Mouse (Mus musculus): ENCODE results near the gene Fam25c. TPM values are rescaled to one million over a fixed set of nuclear protein-coding genes. Genes with fewer than 3 reads are reported as not detected.

Fam25c gene
- polyA plus RNA-seq, 1 experiment from 2014 or later = not detected

DNA sequence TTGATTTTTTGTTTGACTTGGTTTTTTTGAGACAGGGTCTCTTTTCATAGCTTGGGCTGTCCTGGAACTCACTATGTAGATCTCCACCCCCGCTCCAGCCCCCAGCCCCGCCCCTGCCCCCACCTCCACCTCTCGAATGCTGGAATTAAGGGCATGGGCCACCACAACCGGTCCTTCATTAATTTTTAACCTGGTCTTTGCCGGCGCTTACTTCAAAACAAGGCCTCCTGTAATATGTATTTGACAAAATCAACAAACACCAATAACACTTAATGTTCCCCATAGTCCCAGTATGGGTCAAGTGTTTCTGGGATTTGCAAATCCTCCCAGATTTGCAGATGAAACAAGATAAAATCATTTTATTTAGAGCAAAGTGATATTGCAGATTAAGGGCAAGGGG, 5.0 kb upstream of the Fam25c start:
- H3K9ac ChIP-seq (ENCODE audit: low read length) = no peak overlapping the region
- 48% methylated on average over 6 of the region's 6 CpGs for WGBS
- H3K4me3 ChIP-seq (ENCODE audit: low read depth, low read length) = no peak overlapping the region
- no peaks in the 10 kb centered on the region for H3K36me3 ChIP-seq (ENCODE audit: control insufficient read depth, insufficient read depth, low read length)
- no peak overlapping the region for H3K4me2 ChIP-seq
- H3K9me3 ChIP-seq (ENCODE audit: control insufficient read depth, low read length) = no peaks in the 10 kb centered on the region
- no peaks in the 10 kb centered on the region; the same call in 1 of the 2 replicates for H3K27me3 ChIP-seq (ENCODE audit: control insufficient read depth, insufficient read depth, low read length)
- DNase-seq (ENCODE audit: low spot score, missing footprints) (no peak), ATAC-seq (ENCODE audit: low FRiP score) (no peak)
- H3K27ac ChIP-seq (ENCODE audit: low read depth, low read length) = no peak overlapping the region
- no peaks in the 10 kb centered on the region for H3K4me1 ChIP-seq (ENCODE audit: control insufficient read depth, insufficient read depth, low read length)

DNA sequence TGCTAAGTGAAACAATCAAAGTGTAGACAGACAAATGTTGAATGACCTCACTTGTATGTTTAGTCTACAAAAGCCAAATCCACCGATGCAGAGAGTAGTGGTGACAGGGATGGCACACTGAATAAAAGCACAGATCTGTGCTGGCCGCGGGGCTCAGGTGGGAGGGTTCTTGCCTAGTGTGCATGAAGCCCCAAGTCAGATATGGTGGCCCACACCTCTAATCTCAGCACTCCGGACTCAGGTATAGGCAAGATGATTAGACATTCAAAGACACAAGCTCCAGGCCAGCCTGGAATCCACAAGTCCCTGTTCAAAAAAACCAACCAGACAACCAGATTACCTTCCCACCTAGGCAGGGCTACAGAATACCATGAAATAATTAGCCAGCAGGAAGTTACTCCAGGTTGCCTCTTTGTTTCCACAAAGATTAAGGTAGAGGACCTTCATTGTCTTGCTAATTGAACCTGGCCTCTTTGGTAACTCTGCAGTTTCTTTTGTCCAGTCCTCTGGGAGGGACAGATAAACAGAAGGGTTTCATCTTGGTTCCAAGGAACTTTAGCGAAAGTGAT, 4.5 kb upstream of the Fam25c start:
- Histone ChIP-seq H3K36me3 (ENCODE audit: control insufficient read depth, insufficient read depth, low read length) (no peaks in the 10 kb centered on the region), H3K27ac (ENCODE audit: low read depth, low read length) (no peak overlapping the region), H3K4me2 (no peak overlapping the region), H3K9ac (ENCODE audit: low read length) (no peak overlapping the region), H3K4me3 (ENCODE audit: low read depth, low read length) (no peak overlapping the region), H3K9me3 (ENCODE audit: control insufficient read depth, low read length) (no peaks in the 10 kb centered on the region), H3K27me3 (ENCODE audit: control insufficient read depth, insufficient read depth, low read length) (no peaks in the 10 kb centered on the region; the same call in 1 of the 2 replicates), H3K4me1 (ENCODE audit: control insufficient read depth, insufficient read depth, low read length) (no peaks in the 10 kb centered on the region)
- DNase-seq (ENCODE audit: low spot score, missing footprints) (no peak), ATAC-seq (ENCODE audit: low FRiP score) (no peak)
- WGBS = 36% methylated on average over 5 of the region's 5 CpGs

DNA sequence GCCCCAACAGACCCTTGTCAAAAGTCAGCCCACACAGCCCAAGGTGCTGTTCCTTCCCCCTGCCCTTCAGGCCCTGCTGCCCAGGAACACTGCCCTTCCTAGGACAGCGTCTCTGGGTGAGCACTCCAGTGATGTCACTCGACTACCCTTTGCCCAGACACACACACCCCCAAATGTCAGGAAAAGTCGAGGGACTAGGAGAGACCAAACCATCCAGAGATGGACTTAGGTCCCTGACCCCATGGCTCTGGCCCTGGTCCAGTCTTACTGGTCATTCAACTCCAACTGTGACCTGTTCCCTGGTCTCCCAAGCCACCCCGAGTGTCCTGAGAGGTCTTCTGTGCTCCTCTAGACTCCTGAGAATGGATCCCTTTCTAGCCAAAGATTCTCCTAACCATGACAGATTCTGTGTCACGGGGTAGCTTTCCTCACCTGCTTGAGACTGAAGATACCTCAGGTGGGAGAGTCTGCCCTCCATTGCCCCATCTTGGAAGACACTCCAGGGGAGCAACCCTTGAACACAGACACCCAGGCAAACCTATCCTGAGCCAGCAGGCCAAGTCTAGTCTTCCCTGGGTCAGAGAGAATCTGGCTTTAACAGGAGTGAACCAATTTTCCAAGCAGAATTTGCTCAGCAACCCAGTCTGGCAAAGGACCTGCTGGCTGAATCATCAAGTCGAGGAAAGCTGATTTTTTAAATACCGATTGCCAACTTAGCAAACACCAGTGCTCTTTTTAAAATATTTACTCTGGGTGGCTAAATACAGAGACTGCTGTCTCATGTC, 2.6 kb upstream of the Fam25c start:
- WGBS = 87% methylated on average over 7 of the region's 7 CpGs
- Histone ChIP-seq H3K27ac (ENCODE audit: low read depth, low read length) (no peak overlapping the region), H3K36me3 (ENCODE audit: control insufficient read depth, insufficient read depth, low read length) (no peaks in the 10 kb centered on the region)

GRCm38 (mm10) chr14:34354456-34354855, 777 bp downstream of the Fam25c start:
- H3K36me3 ChIP-seq (ENCODE audit: control insufficient read depth, insufficient read depth, low read length) = no peaks in the 10 kb centered on the region
- H3K27me3 ChIP-seq (ENCODE audit: control insufficient read depth, insufficient read depth, low read length) = no peaks in the 10 kb centered on the region
- H3K4me1 ChIP-seq (ENCODE audit: control insufficient read depth, insufficient read depth, low read length) = no peaks in the 10 kb centered on the region
- H3K4me2 ChIP-seq = no peak overlapping the region
- ATAC-seq (ENCODE audit: low FRiP score) (no peak), DNase-seq (ENCODE audit: low spot score, missing footprints) (no peak)
- WGBS = 85% methylated on average over 4 of the region's 4 CpGs
- H3K27ac ChIP-seq (ENCODE audit: low read depth, low read length) = no peak overlapping the region
- H3K4me3 ChIP-seq (ENCODE audit: low read depth, low read length) = no peak overlapping the region
- no peak overlapping the region for H3K9ac ChIP-seq (ENCODE audit: low read length)
- H3K9me3 ChIP-seq (ENCODE audit: control insufficient read depth, low read length) = no peaks in the 10 kb centered on the region

More for the DNA sequence above, 2.6 kb upstream of the Fam25c start:
- no peaks in the 10 kb centered on the region for H3K4me1 ChIP-seq (ENCODE audit: control insufficient read depth, insufficient read depth, low read length)
- H3K27me3 ChIP-seq (ENCODE audit: control insufficient read depth, insufficient read depth, low read length) = no peaks in the 10 kb centered on the region; the same call in 1 of the 2 replicates
- H3K4me2 ChIP-seq = no peak overlapping the region
- no peaks in the 10 kb centered on the region for H3K9me3 ChIP-seq (ENCODE audit: control insufficient read depth, low read length)
- ATAC-seq (ENCODE audit: low FRiP score) (no peak), DNase-seq (ENCODE audit: low spot score, missing footprints) (no peak)
- H3K4me3 ChIP-seq (ENCODE audit: low read depth, low read length) = no peak overlapping the region
- no peak overlapping the region for H3K9ac ChIP-seq (ENCODE audit: low read length)

DNA sequence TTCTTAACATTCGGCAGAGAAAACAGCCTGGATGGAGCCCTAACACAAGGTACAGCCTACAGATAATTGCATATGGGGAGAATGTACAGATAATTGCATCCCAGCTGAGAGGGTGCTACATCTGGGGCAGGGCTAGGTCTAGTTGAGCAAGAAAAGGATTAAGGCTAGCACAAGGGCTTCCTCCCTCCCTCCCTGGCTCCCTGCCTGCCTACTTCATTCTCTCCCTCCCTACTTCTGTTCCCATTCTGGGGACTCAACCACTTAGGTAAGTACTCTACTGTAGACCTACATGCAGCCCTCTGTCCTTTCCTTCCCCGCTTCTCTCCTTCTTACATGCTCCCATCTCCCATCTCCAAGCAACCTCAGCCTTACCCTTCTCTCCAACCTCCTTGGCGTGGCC, 1.9 kb downstream of the Fam25c start:
- ATAC-seq (ENCODE audit: low FRiP score) = no peak
- Histone ChIP-seq H3K36me3 (ENCODE audit: control insufficient read depth, insufficient read depth, low read length) (no peaks in the 10 kb centered on the region), H3K27me3 (ENCODE audit: control insufficient read depth, insufficient read depth, low read length) (no peaks in the 10 kb centered on the region), H3K4me1 (ENCODE audit: control insufficient read depth, insufficient read depth, low read length) (no peaks in the 10 kb centered on the region), H3K4me2 (no peak overlapping the region), H3K9me3 (ENCODE audit: control insufficient read depth, low read length) (no peaks in the 10 kb centered on the region), H3K4me3 (ENCODE audit: low read depth, low read length) (no peak overlapping the region), H3K9ac (ENCODE audit: low read length) (no peak overlapping the region), H3K27ac (ENCODE audit: low read depth, low read length) (no peak overlapping the region)
- no peak for DNase-seq (ENCODE audit: low spot score, missing footprints)
- 89% methylated on average over 3 of the region's 3 CpGs for WGBS

- 73% methylated on average over 6 of the region's 6 CpGs for WGBS
- ATAC-seq (ENCODE audit: low FRiP score) = no peak
- no peaks in the 10 kb centered on the region for H3K36me3 ChIP-seq (ENCODE audit: control insufficient read depth, insufficient read depth, low read length)
These were observed 2.7 kb downstream of the Fam25c start for GRCm38 (mm10) chr14:34352523-34352922.

DNA sequence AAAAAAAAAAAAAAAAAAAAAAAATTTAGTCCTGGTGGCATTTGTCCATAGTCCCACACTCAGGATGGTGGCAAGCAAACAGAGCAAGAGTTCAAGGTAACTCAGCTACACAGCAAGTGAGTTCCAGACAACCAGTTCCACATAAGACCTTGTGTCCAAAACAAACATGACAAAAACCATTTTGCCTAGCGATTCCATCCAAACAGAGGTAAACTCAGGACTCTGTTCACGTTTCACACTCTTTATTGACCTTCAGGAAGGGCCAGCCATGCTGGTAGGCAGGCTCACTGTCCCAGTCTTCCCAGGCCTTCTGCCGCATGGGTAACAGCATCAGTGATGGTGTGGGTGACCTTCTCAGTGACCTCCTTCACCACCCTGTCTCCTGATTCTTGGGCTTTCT, 3.6 kb downstream of the Fam25c start:
- H3K9me3 ChIP-seq (ENCODE audit: control insufficient read depth, low read length) = no peaks in the 10 kb centered on the region
- no peak overlapping the region for H3K4me2 ChIP-seq
- no peak for ATAC-seq (ENCODE audit: low FRiP score)
- no peaks in the 10 kb centered on the region for H3K27me3 ChIP-seq (ENCODE audit: control insufficient read depth, insufficient read depth, low read length)
- H3K36me3 ChIP-seq (ENCODE audit: control insufficient read depth, insufficient read depth, low read length) = no peaks in the 10 kb centered on the region
- 81% methylated on average over 3 of the region's 3 CpGs for WGBS
- H3K9ac ChIP-seq (ENCODE audit: low read length) = no peak overlapping the region
- H3K27ac ChIP-seq (ENCODE audit: low read depth, low read length) = no peak overlapping the region
- H3K4me1 ChIP-seq (ENCODE audit: control insufficient read depth, insufficient read depth, low read length) = no peaks in the 10 kb centered on the region
- no peak for DNase-seq (ENCODE audit: low spot score, missing footprints)
- H3K4me3 ChIP-seq (ENCODE audit: low read depth, low read length) = no peak overlapping the region

More at GRCm38 (mm10) chr14:34352523-34352922, 2.7 kb downstream of the Fam25c start:
- H3K4me3 ChIP-seq (ENCODE audit: low read depth, low read length) = no peak overlapping the region
- no peak overlapping the region for H3K4me2 ChIP-seq
- H3K9me3 ChIP-seq (ENCODE audit: control insufficient read depth, low read length) = no peaks in the 10 kb centered on the region
- no peak overlapping the region for H3K9ac ChIP-seq (ENCODE audit: low read length)
- DNase-seq (ENCODE audit: low spot score, missing footprints) = no peak
- no peak overlapping the region for H3K27ac ChIP-seq (ENCODE audit: low read depth, low read length)
- no peaks in the 10 kb centered on the region for H3K4me1 ChIP-seq (ENCODE audit: control insufficient read depth, insufficient read depth, low read length)
- H3K27me3 ChIP-seq (ENCODE audit: control insufficient read depth, insufficient read depth, low read length) = no peaks in the 10 kb centered on the region

- no peaks in the 10 kb centered on the region for H3K36me3 ChIP-seq (ENCODE audit: control insufficient read depth, insufficient read depth, low read length)
- H3K4me2 ChIP-seq = no peak overlapping the region
- no peak overlapping the region for H3K27ac ChIP-seq (ENCODE audit: low read depth, low read length)
- no peaks in the 10 kb centered on the region for H3K9me3 ChIP-seq (ENCODE audit: control insufficient read depth, low read length)
- ATAC-seq (ENCODE audit: low FRiP score) (no peak), DNase-seq (ENCODE audit: low spot score, missing footprints) (no peak)
- 75% methylated on average over 8 of the region's 8 CpGs for WGBS
- no peak overlapping the region for H3K4me3 ChIP-seq (ENCODE audit: low read depth, low read length)
- H3K9ac ChIP-seq (ENCODE audit: low read length) = no peak overlapping the region
- no peaks in the 10 kb centered on the region for H3K27me3 ChIP-seq (ENCODE audit: control insufficient read depth, insufficient read depth, low read length)
- H3K4me1 ChIP-seq (ENCODE audit: control insufficient read depth, insufficient read depth, low read length) = no peaks in the 10 kb centered on the region
These were observed 6.2 kb downstream of the Fam25c start for GRCm38 (mm10) chr14:34349007-34349406.

DNA sequence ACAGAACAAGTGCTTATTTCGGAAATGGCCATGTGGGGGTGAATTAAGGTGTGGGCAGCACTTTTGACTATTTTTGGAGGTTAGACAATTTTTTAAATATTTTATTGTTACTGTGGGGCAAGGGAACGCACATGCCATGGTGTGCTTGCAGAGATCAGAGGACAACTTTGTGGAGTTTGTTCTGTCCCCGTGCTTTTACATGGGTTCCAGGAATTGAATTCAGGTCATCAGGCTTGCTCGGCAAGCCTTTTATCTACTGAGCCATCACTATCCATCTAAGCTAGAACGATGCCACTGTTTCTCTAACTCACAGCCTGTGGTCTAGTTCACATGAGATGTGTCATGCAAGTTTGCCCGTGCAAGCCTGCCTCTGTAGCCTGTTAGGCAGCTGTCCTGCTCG, 6.9 kb downstream of the Fam25c start:
- Histone ChIP-seq H3K36me3 (ENCODE audit: control insufficient read depth, insufficient read depth, low read length) (peaks cover 1% of the 10 kb centered on the region; the same call in 1 of the 2 replicates), H3K4me2 (no peak overlapping the region), H3K9ac (ENCODE audit: low read length) (no peak overlapping the region), H3K27ac (ENCODE audit: low read depth, low read length) (no peak overlapping the region), H3K27me3 (ENCODE audit: control insufficient read depth, insufficient read depth, low read length) (no peaks in the 10 kb centered on the region), H3K4me3 (ENCODE audit: low read depth, low read length) (no peak overlapping the region), H3K4me1 (ENCODE audit: control insufficient read depth, insufficient read depth, low read length) (no peaks in the 10 kb centered on the region), H3K9me3 (ENCODE audit: control insufficient read depth, low read length) (no peaks in the 10 kb centered on the region)
- WGBS = 85% methylated on average over 7 of the region's 7 CpGs
- no peak for ATAC-seq (ENCODE audit: low FRiP score)
- DNase-seq (ENCODE audit: low spot score, missing footprints) = no peak
